Mouse (Mus musculus) lung, adult 2 months (tissue): ENCODE data around the gene Ppp1r35.

Experiments used
- CTCF ChIP-seq: fragments of 200-500 bp; IDR thresholded peaks from 2 replicates; pipeline ENCODE4 v1.5.1; 2011; ENCODE audit warnings: mild to moderate bottlenecking, low read length, control low read depth; ENCODE audit not compliant: insufficient read depth
- POLR2A ChIP-seq: fragments of 200-500 bp; IDR thresholded peaks from 2 replicates; pipeline ENCODE4 v1.6.1; 2011; ENCODE audit warnings: low read depth, mild to moderate bottlenecking, control low read depth, low read length, borderline replicate concordance; ENCODE audit errors: extremely low read depth

- no peak for TF ChIP-seq POLR2A
- TF ChIP-seq CTCF: no peak
Measured at GRCm38 (mm10) chr5:137768475-137768874, 10.2 kb upstream of the Ppp1r35 start.
